In genomic region chr3:51559594-51560450, GRCm38 (mm10) we compare ENCODE assay signal across 8 mouse cellular contexts. TPM values are rescaled to one million over a fixed set of nuclear protein-coding genes. Genes with fewer than 3 reads are reported as not detected.
A peak's percentile ranks its signal among the peaks of the same experiment; 100 is the strongest.
DNase-seq lines count a peak whose midpoint lies in the region; ATAC-seq lines count a peak whose summit lies in the region.

No protein-coding gene starts in this region.

- peaks cover 40% of the 10 kb centered on the region for H3K4me1 ChIP-seq in hindbrain, embryonic 10.5 days (replicated peaks)

- DNase-seq in MN1 (ENCODE audit: low spot score), result peak; percentile 92
- DNase-seq in cerebellum, adult 8-10 months, result peak; percentile 75
- peak; percentile 84 for DNase-seq in hindbrain, embryonic 10.5 days (ENCODE audit: low spot score)
- peak; percentile 64 to 66 for DNase-seq in layer of hippocampus, postnatal 25 days (ENCODE audit: extremely low spot score in 1 of 2, low spot score in 1 of 2)
- peak; percentile 90 for DNase-seq in lung, postnatal 25 days (ENCODE audit: low spot score)
- peak; percentile 78 for DNase-seq in retina, postnatal 1 day
- DNase-seq in urinary bladder, adult 18-20 months (ENCODE audit: low spot score in 2 of 2), result peak; percentile 64 to 79

- WGBS in hindbrain, embryonic 10.5 days, result under 1% methylated on average over 79 of the region's 80 CpGs

- H3K9me3 ChIP-seq in hindbrain, embryonic 10.5 days, result no peaks in the 10 kb centered on the region

- H3K36me3 ChIP-seq in hindbrain, embryonic 10.5 days, result no peaks in the 10 kb centered on the region

- H3K27me3 ChIP-seq in hindbrain, embryonic 10.5 days (ENCODE audit: insufficient read depth, poor library complexity, severe bottlenecking), result peaks cover 10% of the 10 kb centered on the region

- peak overlapping the region; percentile 98 for H3K27ac ChIP-seq in hindbrain, embryonic 10.5 days

- peak; percentile 18 for ATAC-seq in frontal cortex, adult (ENCODE audit: low TSS enrichment)

- H3K4me3 ChIP-seq in hindbrain, embryonic 10.5 days, result peak overlapping the region; percentile 77

RNA-seq across cellular contexts. Expression of gene Setd7, which starts 0.9 kb away (rescaled TPM):
- polyA plus RNA-seq in hindbrain, embryonic 10.5 days (2016; fragmentation: Nextera tagmentation; extraction: Ambion mirVana), result 3.0 and 3.2 TPM in 2 replicates
- total RNA-seq in layer of hippocampus, postnatal 25 days (2021), result 100 to 1,000 TPM; 126 to 139 TPM

Comparison
In these comparisons a context has a peak if more than half of its experiments do, and no peak if none do; other contexts are left out.
1. Peak in every context shown above with its lines: DNase-seq, ATAC-seq, H3K4me3 ChIP-seq and H3K27ac ChIP-seq.